Mouse (Mus musculus): ENCODE results near the gene Astl. TPM values are rescaled to one million over a fixed set of nuclear protein-coding genes. Genes with fewer than 3 reads are reported as not detected.

Gene Astl
- polyA plus RNA-seq, 1 experiment from 2014 or later = 0.10 TPM

GRCm38 (mm10) chr2:127337531-127337930 lies 908 bp upstream of the Astl start:
- ATAC-seq (replicated peaks; ENCODE audit: insufficient number of reproducible peaks, low FRiP score, low TSS enrichment, low read depth) (no peak), DNase-seq (ENCODE audit: low spot score) (no peak)
- Histone ChIP-seq H3K9me3 (replicated peaks; ENCODE audit: control insufficient read depth, low read length) (no peaks in the 10 kb centered on the region), H3K4me1 (ENCODE audit: control insufficient read depth, insufficient read depth, low read length) (peaks cover 6% of the 10 kb centered on the region), H3K27ac (replicated peaks; ENCODE audit: low read depth, low read length) (no peak overlapping the region), H3K27me3 (ENCODE audit: control insufficient read depth, insufficient read depth, low read length) (peaks cover 16% of the 10 kb centered on the region), H3K36me3 (replicated peaks; ENCODE audit: control insufficient read depth, insufficient read depth, low read depth, low read length) (no peaks in the 10 kb centered on the region), H3K9ac (replicated peaks; ENCODE audit: low read length) (no peak overlapping the region), H3K4me3 (ENCODE audit: low read depth, low read length) (no peak overlapping the region), H3K4me2 (ENCODE audit: low read depth, low read length) (no peak overlapping the region)
- WGBS = 69% methylated on average over 11 of the region's 11 CpGs

GRCm38 (mm10) chr2:127338012-127338411 lies 427 bp upstream of the Astl start:
- no peak overlapping the region for H3K4me2 ChIP-seq (ENCODE audit: low read depth, low read length)

GRCm38 (mm10) chr2:127338833-127339232 lies 394 bp downstream of the Astl start:
- Histone ChIP-seq H3K4me3 (ENCODE audit: low read depth, low read length) (no peak overlapping the region), H3K27me3 (ENCODE audit: control insufficient read depth, insufficient read depth, low read length) (peaks cover 16% of the 10 kb centered on the region), H3K9ac (replicated peaks; ENCODE audit: low read length) (no peak overlapping the region), H3K4me1 (ENCODE audit: control insufficient read depth, insufficient read depth, low read length) (peaks cover 6% of the 10 kb centered on the region), H3K4me2 (ENCODE audit: low read depth, low read length) (no peak overlapping the region), H3K36me3 (replicated peaks; ENCODE audit: control insufficient read depth, insufficient read depth, low read depth, low read length) (no peaks in the 10 kb centered on the region), H3K9me3 (replicated peaks; ENCODE audit: control insufficient read depth, low read length) (no peaks in the 10 kb centered on the region), H3K27ac (replicated peaks; ENCODE audit: low read depth, low read length) (no peak overlapping the region)
- 64% methylated on average over 4 of the region's 4 CpGs for WGBS
- ATAC-seq (replicated peaks; ENCODE audit: insufficient number of reproducible peaks, low FRiP score, low TSS enrichment, low read depth) = no peak
- DNase-seq (ENCODE audit: low spot score) = no peak

More at GRCm38 (mm10) chr2:127338012-127338411, 427 bp upstream of the Astl start:
- 56% methylated on average over 7 of the region's 7 CpGs for WGBS
- DNase-seq (ENCODE audit: low spot score) (no peak), ATAC-seq (replicated peaks; ENCODE audit: insufficient number of reproducible peaks, low FRiP score, low TSS enrichment, low read depth) (no peak)
- Histone ChIP-seq H3K27ac (replicated peaks; ENCODE audit: low read depth, low read length) (no peak overlapping the region), H3K9ac (replicated peaks; ENCODE audit: low read length) (no peak overlapping the region), H3K27me3 (ENCODE audit: control insufficient read depth, insufficient read depth, low read length) (peaks cover 16% of the 10 kb centered on the region), H3K36me3 (replicated peaks; ENCODE audit: control insufficient read depth, insufficient read depth, low read depth, low read length) (no peaks in the 10 kb centered on the region), H3K4me1 (ENCODE audit: control insufficient read depth, insufficient read depth, low read length) (peaks cover 6% of the 10 kb centered on the region), H3K9me3 (replicated peaks; ENCODE audit: control insufficient read depth, low read length) (no peaks in the 10 kb centered on the region), H3K4me3 (ENCODE audit: low read depth, low read length) (no peak overlapping the region)

- Histone ChIP-seq H3K9ac (replicated peaks; ENCODE audit: low read length) (no peak overlapping the region), H3K4me1 (ENCODE audit: control insufficient read depth, insufficient read depth, low read length) (peaks cover 6% of the 10 kb centered on the region), H3K36me3 (replicated peaks; ENCODE audit: control insufficient read depth, insufficient read depth, low read depth, low read length) (no peaks in the 10 kb centered on the region), H3K9me3 (replicated peaks; ENCODE audit: control insufficient read depth, low read length) (no peaks in the 10 kb centered on the region), H3K4me3 (ENCODE audit: low read depth, low read length) (no peak overlapping the region), H3K4me2 (ENCODE audit: low read depth, low read length) (no peak overlapping the region), H3K27me3 (ENCODE audit: control insufficient read depth, insufficient read depth, low read length) (peaks cover 16% of the 10 kb centered on the region), H3K27ac (replicated peaks; ENCODE audit: low read depth, low read length) (no peak overlapping the region)
- WGBS = 78% methylated on average over 6 of the region's 6 CpGs
- DNase-seq (ENCODE audit: low spot score) = no peak
- ATAC-seq (replicated peaks; ENCODE audit: insufficient number of reproducible peaks, low FRiP score, low TSS enrichment, low read depth) = no peak
These were observed 823 bp downstream of the Astl start for GRCm38 (mm10) chr2:127339262-127339661.

- Histone ChIP-seq H3K27ac (replicated peaks; ENCODE audit: low read depth, low read length) (no peak overlapping the region), H3K4me1 (ENCODE audit: control insufficient read depth, insufficient read depth, low read length) (peaks cover 3% of the 10 kb centered on the region), H3K4me2 (ENCODE audit: low read depth, low read length) (no peak overlapping the region), H3K9ac (replicated peaks; ENCODE audit: low read length) (no peak overlapping the region), H3K4me3 (ENCODE audit: low read depth, low read length) (no peak overlapping the region), H3K9me3 (replicated peaks; ENCODE audit: control insufficient read depth, low read length) (no peaks in the 10 kb centered on the region), H3K27me3 (ENCODE audit: control insufficient read depth, insufficient read depth, low read length) (peaks cover 9% of the 10 kb centered on the region), H3K36me3 (replicated peaks; ENCODE audit: control insufficient read depth, insufficient read depth, low read depth, low read length) (no peaks in the 10 kb centered on the region)
- 21% methylated on average over 3 of the region's 3 CpGs for whole genome bisulfite sequencing
- ATAC-seq (replicated peaks; ENCODE audit: insufficient number of reproducible peaks, low FRiP score, low TSS enrichment, low read depth) = 0 out of 2 replicates have a peak, but pooled peaks have one; percentile 27
- peak; percentile 79 for DNase-seq (ENCODE audit: low spot score)
These were observed 2.7 kb downstream of the Astl start for GRCm38 (mm10) chr2:127341159-127341558.

- Histone ChIP-seq H3K9me3 (replicated peaks; ENCODE audit: control insufficient read depth, low read length) (no peaks in the 10 kb centered on the region), H3K27ac (replicated peaks; ENCODE audit: low read depth, low read length) (no peak overlapping the region), H3K4me2 (ENCODE audit: low read depth, low read length) (no peak overlapping the region), H3K27me3 (ENCODE audit: control insufficient read depth, insufficient read depth, low read length) (no peaks in the 10 kb centered on the region), H3K4me1 (ENCODE audit: control insufficient read depth, insufficient read depth, low read length) (no peaks in the 10 kb centered on the region), H3K9ac (replicated peaks; ENCODE audit: low read length) (no peak overlapping the region), H3K4me3 (ENCODE audit: low read depth, low read length) (no peak overlapping the region), H3K36me3 (replicated peaks; ENCODE audit: control insufficient read depth, insufficient read depth, low read depth, low read length) (no peaks in the 10 kb centered on the region)
- no peak for DNase-seq (ENCODE audit: low spot score)
- 71% methylated on average over 1 of the region's 1 CpGs for WGBS
- no peak for ATAC-seq (replicated peaks; ENCODE audit: insufficient number of reproducible peaks, low FRiP score, low TSS enrichment, low read depth)
These were observed 7.9 kb downstream of the Astl start for GRCm38 (mm10) chr2:127346334-127346733.

GRCm38 (mm10) chr2:127347147-127347985 lies 8.9 kb downstream of the Astl start:
- H3K4me3 ChIP-seq (ENCODE audit: low read depth, low read length) = no peak overlapping the region

GRCm38 (mm10) chr2:127353881-127354280 lies 15.4 kb downstream of the Astl start:
- no peaks in the 10 kb centered on the region for H3K27me3 ChIP-seq (ENCODE audit: control insufficient read depth, insufficient read depth, low read length)
- H3K4me2 ChIP-seq (ENCODE audit: low read depth, low read length) = no peak overlapping the region
- H3K27ac ChIP-seq (replicated peaks; ENCODE audit: low read depth, low read length) = no peak overlapping the region
- H3K9ac ChIP-seq (replicated peaks; ENCODE audit: low read length) = no peak overlapping the region
- H3K4me3 ChIP-seq (ENCODE audit: low read depth, low read length) = no peak overlapping the region
- no peaks in the 10 kb centered on the region for H3K9me3 ChIP-seq (replicated peaks; ENCODE audit: control insufficient read depth, low read length)
- ATAC-seq (replicated peaks; ENCODE audit: insufficient number of reproducible peaks, low FRiP score, low TSS enrichment, low read depth) (no peak), DNase-seq (ENCODE audit: low spot score) (no peak)
- WGBS = 90% methylated on average over 4 of the region's 4 CpGs
- no peaks in the 10 kb centered on the region for H3K4me1 ChIP-seq (ENCODE audit: control insufficient read depth, insufficient read depth, low read length)
- H3K36me3 ChIP-seq (replicated peaks; ENCODE audit: control insufficient read depth, insufficient read depth, low read depth, low read length) = no peaks in the 10 kb centered on the region

More at GRCm38 (mm10) chr2:127347147-127347985, 8.9 kb downstream of the Astl start:
- DNase-seq (ENCODE audit: low spot score) (no peak), ATAC-seq (replicated peaks; ENCODE audit: insufficient number of reproducible peaks, low FRiP score, low TSS enrichment, low read depth) (no peak)
- Histone ChIP-seq H3K27ac (replicated peaks; ENCODE audit: low read depth, low read length) (no peak overlapping the region), H3K4me2 (ENCODE audit: low read depth, low read length) (no peak overlapping the region), H3K4me1 (ENCODE audit: control insufficient read depth, insufficient read depth, low read length) (no peaks in the 10 kb centered on the region), H3K36me3 (replicated peaks; ENCODE audit: control insufficient read depth, insufficient read depth, low read depth, low read length) (no peaks in the 10 kb centered on the region), H3K9ac (replicated peaks; ENCODE audit: low read length) (no peak overlapping the region), H3K27me3 (ENCODE audit: control insufficient read depth, insufficient read depth, low read length) (no peaks in the 10 kb centered on the region), H3K9me3 (replicated peaks; ENCODE audit: control insufficient read depth, low read length) (no peaks in the 10 kb centered on the region)
- WGBS = 76% methylated on average over 13 of the region's 13 CpGs
